Mouse (Mus musculus) CH12.LX (cell line): ENCODE measurements around the gene Atp6v1g2. TPM values are rescaled to one million over a fixed set of nuclear protein-coding genes. Genes with fewer than 3 reads are reported as not detected.

Experiments used
- DNase-seq: peaks from one replicate; pipeline ENCODE4 v3.0.0-alpha.2; 2013; ENCODE audit errors: extremely low read depth
- H3K27ac ChIP-seq: 2 replicates; pipeline ENCODE4 v1.5.1; 2012; ENCODE audit warnings: low read depth, mild to moderate bottlenecking, control low read depth, moderate library complexity; ENCODE audit not compliant: insufficient read depth
- H3K27me3 ChIP-seq: replicated peaks from 2 replicates; pipeline ENCODE3; 2012; ENCODE audit warnings: inconsistent platforms
- H3K36me3 ChIP-seq, 2 experiments: replicated peaks in 1 of 2; 2 replicates each; pipeline versions ENCODE3 to v1.6.1; 2012; ENCODE audit warnings: inconsistent platforms in 1 of 2, low read length in 1 of 2, mild to moderate bottlenecking in 1 of 2, mixed read lengths in 1 of 2, moderate library complexity in 1 of 2; ENCODE audit not compliant: control insufficient read depth in 1 of 2, insufficient read depth in 1 of 2
- H3K4me1 ChIP-seq, 2 experiments: 2 replicates each; pipeline ENCODE4 v1.6.1; 2012; ENCODE audit warnings: inconsistent platforms in 1 of 2, moderate library complexity in 1 of 2; ENCODE audit not compliant: insufficient read depth in 2 of 2, control insufficient read depth in 1 of 2
- H3K4me2 ChIP-seq: 2 replicates; pipeline ENCODE4 v1.6.1; 2012; ENCODE audit warnings: low read depth, mild to moderate bottlenecking, control low read depth; ENCODE audit not compliant: poor library complexity, insufficient read depth, severe bottlenecking
- H3K4me3 ChIP-seq, 3 experiments: fragments of 150-350 bp in 1 of 3; sonication (generic) in 1 of 3; replicated peaks in 1 of 3; 2 replicates each; pipeline versions ENCODE3 to v1.5.1; 2011 to 2012; ENCODE audit warnings: low read depth in 2 of 3, low read length in 2 of 3, mild to moderate bottlenecking in 2 of 3, moderate library complexity in 2 of 3, control low read depth in 1 of 3, improper control_type of control experiment in 1 of 3, inconsistent platforms in 1 of 3, mixed read lengths in 1 of 3; ENCODE audit not compliant: poor library complexity in 1 of 3
- H3K79me2 ChIP-seq: replicated peaks from 2 replicates; pipeline ENCODE4 v1.6.1; 2012; ENCODE audit warnings: mild to moderate bottlenecking, moderate library complexity; ENCODE audit not compliant: control insufficient read depth, poor library complexity, insufficient read depth, severe bottlenecking; ENCODE audit errors: extremely low read depth
- H3K9ac ChIP-seq: 2 replicates; pipeline ENCODE4 v1.6.1; 2012; ENCODE audit warnings: low read depth, mild to moderate bottlenecking, control low read depth, moderate library complexity; ENCODE audit not compliant: insufficient read depth
- H3K9me3 ChIP-seq: replicated peaks from 2 replicates; pipeline ENCODE3; 2012; ENCODE audit warnings: low read length, inconsistent platforms, mixed read lengths
- BHLHE40 ChIP-seq: IDR thresholded peaks from 2 replicates; pipeline ENCODE4 v1.6.1; 2011; ENCODE audit warnings: mild to moderate bottlenecking, low read depth, low read length, improper control_type of control experiment
- CHD1 ChIP-seq: IDR thresholded peaks from 2 replicates; pipeline ENCODE4 v1.6.1; 2012; ENCODE audit warnings: low read depth, low read length, improper control_type of control experiment, inconsistent platforms
- CHD2 ChIP-seq: IDR thresholded peaks from 2 replicates; pipeline ENCODE4 v1.6.1; 2011; ENCODE audit warnings: low read length, improper control_type of control experiment
- CTCF ChIP-seq, 2 experiments: IDR thresholded peaks in 1 of 2; conservative IDR thresholded peaks in 1 of 2; 2 replicates each; pipeline ENCODE4 v1.5.1; 2011 to 2012; ENCODE audit warnings: low read depth in 2 of 2, low read length in 2 of 2, improper control_type of control experiment in 1 of 2, inconsistent platforms in 1 of 2, mild to moderate bottlenecking in 1 of 2, moderate library complexity in 1 of 2
- E2F4 ChIP-seq: IDR thresholded peaks from 2 replicates; pipeline ENCODE4 v1.6.1; 2011; ENCODE audit warnings: low read depth, low read length, improper control_type of control experiment; ENCODE audit not compliant: insufficient replicate concordance
- ELF1 ChIP-seq: IDR thresholded peaks from 2 replicates; pipeline ENCODE4 v1.6.1; 2014; ENCODE audit warnings: low read depth, mild to moderate bottlenecking, inconsistent platforms, low read length, improper control_type of control experiment
- EP300 ChIP-seq: IDR thresholded peaks from 2 replicates; pipeline ENCODE4 v1.6.1; 2011; ENCODE audit warnings: low read length, improper control_type of control experiment
- ETS1 ChIP-seq: conservative IDR thresholded peaks from 2 replicates; pipeline ENCODE4 v1.6.1; 2012; ENCODE audit warnings: low read depth, mild to moderate bottlenecking, inconsistent platforms, low read length, improper control_type of control experiment, moderate library complexity
- GABPA ChIP-seq: IDR thresholded peaks from 2 replicates; pipeline ENCODE4 v1.6.1; 2012; ENCODE audit warnings: low read depth, low read length, improper control_type of control experiment, inconsistent platforms; ENCODE audit not compliant: insufficient replicate concordance
- HCFC1 ChIP-seq: IDR thresholded peaks from 2 replicates; pipeline ENCODE4 v1.6.1; 2012; ENCODE audit warnings: low read depth, mild to moderate bottlenecking, inconsistent platforms, low read length, improper control_type of control experiment
- IRF4 ChIP-seq: IDR thresholded peaks from 2 replicates; pipeline ENCODE4 v1.6.1; 2014; ENCODE audit warnings: low read depth, mild to moderate bottlenecking, inconsistent platforms, low read length, improper control_type of control experiment
- JUN ChIP-seq: IDR thresholded peaks from 2 replicates; pipeline ENCODE4 v1.6.1; 2011; ENCODE audit warnings: low read depth, mild to moderate bottlenecking, low read length, improper control_type of control experiment, moderate library complexity; ENCODE audit not compliant: insufficient read depth
- JUND ChIP-seq: conservative IDR thresholded peaks from 2 replicates; pipeline ENCODE4 v1.6.1; 2011; ENCODE audit warnings: low read depth, low read length, improper control_type of control experiment
- KAT2A ChIP-seq: IDR thresholded peaks from 2 replicates; pipeline ENCODE4 v1.6.1; 2012; ENCODE audit warnings: low read length, improper control_type of control experiment, inconsistent platforms; ENCODE audit not compliant: insufficient replicate concordance
- MAFK ChIP-seq: IDR thresholded peaks from 2 replicates; pipeline ENCODE4 v1.6.1; 2011; ENCODE audit warnings: low read length, improper control_type of control experiment; ENCODE audit not compliant: insufficient replicate concordance
- MAX ChIP-seq: IDR thresholded peaks from 2 replicates; pipeline ENCODE4 v1.6.1; 2011; ENCODE audit warnings: low read length, improper control_type of control experiment
- MAZ ChIP-seq: IDR thresholded peaks from 2 replicates; pipeline ENCODE4 v1.6.1; 2012; ENCODE audit warnings: low read depth, mild to moderate bottlenecking, inconsistent platforms, low read length, improper control_type of control experiment, moderate library complexity
- MEF2A ChIP-seq: IDR thresholded peaks from 2 replicates; pipeline ENCODE4 v1.6.1; 2014; ENCODE audit warnings: low read depth, mild to moderate bottlenecking, inconsistent platforms, low read length, improper control_type of control experiment, borderline replicate concordance
- MXI1 ChIP-seq: IDR thresholded peaks from 2 replicates; pipeline ENCODE4 v1.6.1; 2011; ENCODE audit warnings: mild to moderate bottlenecking, low read depth, low read length, improper control_type of control experiment
- MYC ChIP-seq: IDR thresholded peaks from 2 replicates; pipeline ENCODE4 v1.6.1; 2011; ENCODE audit warnings: low read depth, mild to moderate bottlenecking, improper control_type of control experiment, low read length
- NELFE ChIP-seq: IDR thresholded peaks from 2 replicates; pipeline ENCODE4 v1.6.1; 2011; ENCODE audit warnings: low read depth, low read length, improper control_type of control experiment
- NRF1 ChIP-seq: IDR thresholded peaks from 2 replicates; pipeline ENCODE4 v1.6.1; 2014; ENCODE audit warnings: low read depth, mild to moderate bottlenecking, inconsistent platforms, low read length, improper control_type of control experiment, moderate library complexity
- PAX5 ChIP-seq: IDR thresholded peaks from 2 replicates; pipeline ENCODE4 v1.6.1; 2012; ENCODE audit warnings: low read length, inconsistent platforms, mixed read lengths
- POLR2A ChIP-seq: IDR thresholded peaks from 2 replicates; pipeline ENCODE4 v1.6.1; 2011; ENCODE audit warnings: low read depth, mild to moderate bottlenecking, improper control_type of control experiment, low read length
- POLR2AphosphoS2 ChIP-seq: IDR thresholded peaks from 2 replicates; pipeline ENCODE4 v1.6.1; 2011; ENCODE audit warnings: low read depth, low read length, improper control_type of control experiment
- RAD21 ChIP-seq: IDR thresholded peaks from 2 replicates; pipeline ENCODE4 v1.6.1; 2011; ENCODE audit warnings: low read depth, mild to moderate bottlenecking, low read length, improper control_type of control experiment, moderate library complexity
- RCOR1 ChIP-seq: conservative IDR thresholded peaks from 2 replicates; pipeline ENCODE4 v1.6.1; 2012; ENCODE audit warnings: low read depth, mild to moderate bottlenecking, inconsistent platforms, low read length, improper control_type of control experiment
- SIN3A ChIP-seq: IDR thresholded peaks from 2 replicates; pipeline ENCODE4 v1.6.1; 2012; ENCODE audit warnings: low read length, improper control_type of control experiment, inconsistent platforms
- SMC3 ChIP-seq: IDR thresholded peaks from 2 replicates; pipeline ENCODE4 v1.6.1; 2011; ENCODE audit warnings: low read depth, low read length, improper control_type of control experiment
- TBP ChIP-seq: conservative IDR thresholded peaks from 2 replicates; pipeline ENCODE4 v1.6.1; 2011; ENCODE audit warnings: low read depth, low read length, improper control_type of control experiment
- TCF12 ChIP-seq: IDR thresholded peaks from 2 replicates; pipeline ENCODE4 v1.6.1; 2014; ENCODE audit warnings: low read depth, mild to moderate bottlenecking, inconsistent platforms, low read length, improper control_type of control experiment
- UBTF ChIP-seq: IDR thresholded peaks from 2 replicates; pipeline ENCODE4 v1.6.1; 2012; ENCODE audit warnings: low read depth, mild to moderate bottlenecking, inconsistent platforms, low read length, improper control_type of control experiment, moderate library complexity
- USF1 ChIP-seq: IDR thresholded peaks from 2 replicates; pipeline ENCODE4 v1.6.1; 2014; ENCODE audit warnings: low read depth, mild to moderate bottlenecking, inconsistent platforms, low read length, improper control_type of control experiment
- USF2 ChIP-seq: conservative IDR thresholded peaks from 2 replicates; pipeline ENCODE4 v1.6.1; 2011; ENCODE audit warnings: low read depth, low read length, improper control_type of control experiment
- ZC3H11A ChIP-seq: IDR thresholded peaks from 2 replicates; pipeline ENCODE4 v1.6.1; 2012; ENCODE audit warnings: low read depth, mild to moderate bottlenecking, inconsistent platforms, low read length, improper control_type of control experiment
- ZKSCAN1 ChIP-seq: IDR thresholded peaks from 2 replicates; pipeline ENCODE4 v1.6.1; 2012; ENCODE audit warnings: low read depth, inconsistent platforms, low read length, improper control_type of control experiment, borderline replicate concordance
- ZMIZ1 ChIP-seq: IDR thresholded peaks from 2 replicates; pipeline ENCODE4 v1.6.1; 2012; ENCODE audit warnings: low read depth, mild to moderate bottlenecking, inconsistent platforms, low read length, improper control_type of control experiment
- ZNF384 ChIP-seq: IDR thresholded peaks from 2 replicates; pipeline ENCODE4 v1.6.1; 2012; ENCODE audit warnings: low read depth, low read length, improper control_type of control experiment, inconsistent platforms
- dilution Hi-C: fragments of 300-500 bp; cut with MboI; formaldehyde crosslinking; loops from 2 replicates; pipeline ENCODE4 v1.14.3; 2020; ENCODE audit warnings: low sequenced_read_pairs; ENCODE audit not compliant: extremely low pct_unique_long_range_greater_than_20kb, extremely low pct_ligation_motif_present
- in situ Hi-C: fragments of 300-500 bp; cut with MboI; formaldehyde crosslinking; loops from 3 replicates; pipeline ENCODE4 v1.14.3; 2019; ENCODE audit warnings: low sequenced_read_pairs, low pct_ligation_motif_present, low pct_unique_long_range_greater_than_20kb, mixed read lengths
- polyA plus RNA-seq: library from polyadenylated mRNA; unstranded; fragments of >175 nt; gene quantifications from 2 replicates; pipeline ENCODE4 v1.2.1, GENCODE M21; 2012; ENCODE audit warnings: low read depth; ENCODE audit not compliant: insufficient read length
- total RNA-seq, 2 experiments: library from RNA; depleted of rRNA; stranded (reverse); fragments of 300-350 nt in 1 of 2; fragments of >200 nt in 1 of 2; gene quantifications; 2 replicates each; pipeline ENCODE4 v1.2.3; 2012 to 2014

The Atp6v1g2 gene
- total and polyA plus RNA-seq, 3 experiments = 0.23 to 1.4 (median 0.76) TPM

- Histone ChIP-seq H3K9me3 (no peaks in the 10 kb centered on the region), H3K4me2 (peak within 1 kb of the TSS; percentile 87), H3K27me3 (no peaks in the 10 kb centered on the region), H3K4me1 (peaks cover 33 to 50% of the 10 kb centered on the region in 2 experiments), H3K79me2 (peaks cover 5% of the 10 kb centered on the region; the same call in 1 of the 2 replicates)
- dilution Hi-C loops = no loop called here
- TF ChIP-seq CHD2 = peak; percentile 33; the same call in 1 of the 2 replicates
- peak; percentile 72 for TF ChIP-seq TCF12
- TF ChIP-seq PAX5 = no peak
- TF ChIP-seq MYC = no peak
- TF ChIP-seq ETS1 = peak; percentile 9; the same call in 1 of the 2 replicates
- no peak for TF ChIP-seq KAT2A
- TF ChIP-seq RCOR1 = no peak
- 0 out of 2 replicates have a peak, but pooled peaks have one; percentile 15 for TF ChIP-seq ELF1
- no peak for TF ChIP-seq USF2
- TF ChIP-seq GABPA = no peak
- TF ChIP-seq NELFE = no peak
- no peak for TF ChIP-seq NRF1
- no peak for TF ChIP-seq IRF4
- no peak for TF ChIP-seq ZKSCAN1
- no peak for TF ChIP-seq CTCF (conservative IDR thresholded peaks at IDR 0.05 in 1 of 2, IDR thresholded peaks at IDR 0.05 in 1 of 2; ENCODE audit: low read depth in 2 of 2, low read length in 2 of 2)
- no peak for TF ChIP-seq JUND
- TF ChIP-seq ZC3H11A = no peak
- 0 out of 2 replicates have a peak, but pooled peaks have one; percentile 26 for TF ChIP-seq MAZ
- no peak for TF ChIP-seq ZMIZ1
- TF ChIP-seq UBTF = no peak
- peak; percentile 41; the same call in 1 of the 2 replicates for TF ChIP-seq EP300
- no peak for TF ChIP-seq HCFC1
- TF ChIP-seq POLR2A = no peak
- peak; percentile 1; the same call in 1 of the 2 replicates for TF ChIP-seq SMC3
- no peak; the same call in 1 of the 2 replicates for TF ChIP-seq MEF2A
- TF ChIP-seq JUN = no peak
- TF ChIP-seq CHD1 = no peak
- TF ChIP-seq TBP = no peak
- TF ChIP-seq ZNF384 = no peak
- no peak for TF ChIP-seq POLR2AphosphoS2
- TF ChIP-seq BHLHE40 = peak; percentile 61
- 0 out of 2 replicates have a peak, but pooled peaks have one; percentile 17 for TF ChIP-seq SIN3A
- no peak for TF ChIP-seq MXI1
- no peak for TF ChIP-seq RAD21
- TF ChIP-seq USF1 = no peak
- TF ChIP-seq MAFK = no peak
- TF ChIP-seq E2F4 = no peak
- TF ChIP-seq MAX = no peak
- TF ChIP-seq, all 38 proteins: peak for 9
- peak within 1 kb of the TSS; percentile 96 for H3K27ac ChIP-seq
- H3K4me3 ChIP-seq = peak within 1 kb of the TSS; percentile 60 to 80 (median 78)
- no peak for DNase-seq
- peak within 1 kb of the TSS; percentile 71 for H3K9ac ChIP-seq
- peaks cover 0 to 5% of the 10 kb centered on the region in 2 experiments for H3K36me3 ChIP-seq
- in situ Hi-C loops = no loop called here
These were observed 39.3 kb upstream of the Atp6v1g2 start, which contains the start of gene Ltb for GRCm38 (mm10) chr17:35193881-35194843. Gene Ltb, plus strand, starts transcription at chr17:35194439.
